Mouse (Mus musculus): ENCODE results near the gene Igsf21.

- TF ChIP-seq CTCF (IDR thresholded peaks at IDR 0.05; ENCODE audit: low read depth) (no peak), EP300 (IDR thresholded peaks at IDR 0.05; ENCODE audit: low read depth) (no peak)
These were observed 176.3 kb downstream of the Igsf21 start for GRCm38 (mm10) chr4:140070331-140070652.
